Mouse (Mus musculus) forebrain, embryonic 14.5 days (tissue): Measurements from ENCODE around the gene BC005624. TPM values are rescaled to one million over a fixed set of nuclear protein-coding genes. Genes with fewer than 3 reads are reported as not detected.
A peak's percentile ranks its signal among the peaks of the same experiment; 100 is the strongest.

Source experiments
- ATAC-seq: fragments of 200-750 bp; cut with Nextera tagmentation; 2 replicates; pipeline ENCODE4 v1.8.0; 2017; ENCODE audit warnings: mild to moderate bottlenecking, moderate library complexity
- DNase-seq: peaks from one replicate; pipeline ENCODE4 v3.0.0-alpha.2; 2015; ENCODE audit warnings: low spot score
- H3K27ac ChIP-seq: fragments of 300-500 bp; sonication (generic); 2 replicates; pipeline ENCODE4 v1.5.1; 2014; ENCODE audit warnings: low read depth, mild to moderate bottlenecking, control low read depth, low read length, moderate library complexity
- H3K27me3 ChIP-seq: fragments of 300-500 bp; sonication (generic); replicated peaks from 2 replicates; pipeline ENCODE4 v1.6.1; 2014; ENCODE audit warnings: low read length, control low read depth, mixed read lengths; ENCODE audit not compliant: control insufficient read depth, insufficient read depth
- H3K36me3 ChIP-seq: fragments of 300-500 bp; sonication (generic); 2 replicates; pipeline ENCODE4 v1.6.1; 2014; ENCODE audit warnings: low read length, control low read depth; ENCODE audit not compliant: control insufficient read depth, insufficient read depth
- H3K4me1 ChIP-seq: fragments of 300-500 bp; sonication (generic); 2 replicates; pipeline ENCODE4 v1.6.1; 2014; ENCODE audit warnings: antibody characterized with exemption, low read length, control low read depth; ENCODE audit not compliant: control insufficient read depth, insufficient read depth
- H3K4me2 ChIP-seq: fragments of 300-500 bp; sonication (generic); 2 replicates; pipeline ENCODE4 v1.6.1; 2014; ENCODE audit warnings: mild to moderate bottlenecking, control low read depth, low read length
- H3K4me3 ChIP-seq: fragments of 300-500 bp; sonication (generic); 2 replicates; pipeline ENCODE4 v1.5.1; 2014; ENCODE audit warnings: low read depth, low read length, control low read depth
- H3K9ac ChIP-seq: fragments of 300-500 bp; sonication (generic); 2 replicates; pipeline ENCODE4 v1.6.1; 2014; ENCODE audit warnings: mild to moderate bottlenecking, low read length, control low read depth, moderate library complexity
- H3K9me3 ChIP-seq: fragments of 300-500 bp; sonication (generic); replicated peaks from 2 replicates; pipeline ENCODE4 v1.6.1; 2016; ENCODE audit warnings: low read length, control low read depth, mixed read lengths; ENCODE audit not compliant: control insufficient read depth
- WGBS: fragments of 180-500 bp; shearing (Covaris S2); extraction: QIAGEN DNeasy Blood & Tissue Kit; methylation state at CpG from one replicate; pipeline ENCODE4 v1.1.7; 2014; 5-methylcytosine and 5-hydroxymethylcytosine counted together
- polyA plus RNA-seq: library from polyadenylated mRNA; unstranded; fragments of >200 nt; fragmentation: Nextera tagmentation; extraction: Ambion mirVana; gene quantifications from 2 replicates; pipeline ENCODE4 v1.2.1, GENCODE M21; 2014

BC005624 gene
- 60.1 and 67.6 TPM in 2 replicates for polyA plus RNA-seq

GRCm38 (mm10) chr2:30981790-30982513, at the start of gene BC005624, which contains the start of gene Usp20:
Gene BC005624, minus strand, starts transcription at chr2:30982201.
Gene Usp20, plus strand, starts transcription at chr2:30982279.
- DNase-seq = peak; percentile 100
- peak within 1 kb of the TSS; percentile 74 for H3K4me2 ChIP-seq

GRCm38 (mm10) chr2:31026642-31027041, 44.6 kb upstream of the BC005624 start:
- Histone ChIP-seq H3K27ac (no peak overlapping the region), H3K27me3 (no peaks in the 10 kb centered on the region), H3K4me1 (no peaks in the 10 kb centered on the region), H3K4me3 (no peak overlapping the region), H3K9ac (no peak overlapping the region), H3K4me2 (no peak overlapping the region), H3K36me3 (peaks cover 18% of the 10 kb centered on the region; the same call in 1 of the 2 replicates), H3K9me3 (no peaks in the 10 kb centered on the region)
- 80% methylated on average over 8 of the region's 8 CpGs for WGBS
- ATAC-seq (no peak), DNase-seq (no peak)

More at GRCm38 (mm10) chr2:30981790-30982513, at the start of gene BC005624, which contains the start of gene Usp20:
- peak; percentile 98 for ATAC-seq
- H3K9me3 ChIP-seq = no peaks in the 10 kb centered on the region
- peak within 1 kb of the TSS; percentile 54 for H3K4me3 ChIP-seq
- H3K27me3 ChIP-seq = no peaks in the 10 kb centered on the region
- peak within 1 kb of the TSS; percentile 77 for H3K9ac ChIP-seq
- WGBS = under 1% methylated on average over 66 of the region's 66 CpGs
- peaks cover 30% of the 10 kb centered on the region for H3K36me3 ChIP-seq
- peaks cover 7% of the 10 kb centered on the region; the same call in 1 of the 2 replicates for H3K4me1 ChIP-seq
- H3K27ac ChIP-seq = peak within 1 kb of the TSS; percentile 60; the same call in 1 of the 2 replicates

GRCm38 (mm10) chr2:31025458-31025857, 43.5 kb upstream of the BC005624 start:
- no peaks in the 10 kb centered on the region for H3K4me1 ChIP-seq
- H3K36me3 ChIP-seq = peaks cover 29% of the 10 kb centered on the region
- H3K9me3 ChIP-seq = no peaks in the 10 kb centered on the region
- no peak overlapping the region for H3K27ac ChIP-seq
- no peak for DNase-seq
- no peak overlapping the region for H3K4me2 ChIP-seq
- H3K9ac ChIP-seq = no peak overlapping the region
- no peak for ATAC-seq
- no peaks in the 10 kb centered on the region for H3K27me3 ChIP-seq
- 91% methylated on average over 3 of the region's 3 CpGs for WGBS
- no peak overlapping the region for H3K4me3 ChIP-seq

GRCm38 (mm10) chr2:31024618-31025370, 42.8 kb upstream of the BC005624 start:
- Histone ChIP-seq H3K9ac (no peak overlapping the region), H3K4me1 (no peaks in the 10 kb centered on the region), H3K4me2 (no peak overlapping the region), H3K36me3 (peaks cover 36% of the 10 kb centered on the region), H3K4me3 (no peak overlapping the region), H3K27ac (no peak overlapping the region), H3K27me3 (no peaks in the 10 kb centered on the region), H3K9me3 (no peaks in the 10 kb centered on the region)
- 25% methylated on average over 5 of the region's 5 CpGs for WGBS
- ATAC-seq = peak; percentile 46; the same call in 1 of the 2 replicates
- peak; percentile 70 for DNase-seq

GRCm38 (mm10) chr2:31023940-31024339, 41.9 kb upstream of the BC005624 start:
- DNase-seq (no peak), ATAC-seq (no peak)
- Histone ChIP-seq H3K4me1 (no peaks in the 10 kb centered on the region), H3K27me3 (no peaks in the 10 kb centered on the region), H3K27ac (no peak overlapping the region), H3K36me3 (peaks cover 39% of the 10 kb centered on the region), H3K4me2 (no peak overlapping the region), H3K9me3 (no peaks in the 10 kb centered on the region), H3K4me3 (no peak overlapping the region), H3K9ac (no peak overlapping the region)
- 79% methylated on average over 5 of the region's 5 CpGs for WGBS

GRCm38 (mm10) chr2:31020202-31020601, 38.2 kb upstream of the BC005624 start:
- DNase-seq (no peak), ATAC-seq (no peak)
- WGBS = 95% methylated on average over 2 of the region's 2 CpGs
- Histone ChIP-seq H3K36me3 (peaks cover 56% of the 10 kb centered on the region), H3K4me3 (no peak overlapping the region), H3K4me2 (no peak overlapping the region), H3K27me3 (no peaks in the 10 kb centered on the region), H3K4me1 (no peaks in the 10 kb centered on the region), H3K27ac (no peak overlapping the region), H3K9me3 (no peaks in the 10 kb centered on the region), H3K9ac (no peak overlapping the region)

GRCm38 (mm10) chr2:31019011-31019410, 37.0 kb upstream of the BC005624 start:
- Histone ChIP-seq H3K36me3 (peaks cover 56% of the 10 kb centered on the region), H3K4me2 (no peak overlapping the region), H3K27ac (no peak overlapping the region), H3K4me1 (no peaks in the 10 kb centered on the region), H3K4me3 (no peak overlapping the region), H3K9ac (no peak overlapping the region), H3K27me3 (no peaks in the 10 kb centered on the region), H3K9me3 (no peaks in the 10 kb centered on the region)
- DNase-seq (no peak), ATAC-seq (no peak)
- WGBS = 83% methylated on average over 8 of the region's 8 CpGs

- Histone ChIP-seq H3K9me3 (no peaks in the 10 kb centered on the region), H3K9ac (no peak overlapping the region), H3K4me1 (no peaks in the 10 kb centered on the region), H3K27me3 (no peaks in the 10 kb centered on the region), H3K4me2 (no peak overlapping the region), H3K36me3 (peaks cover 56% of the 10 kb centered on the region), H3K4me3 (no peak overlapping the region), H3K27ac (no peak overlapping the region)
- no peak for DNase-seq
- no peak for ATAC-seq
- WGBS = 84% methylated on average over 8 of the region's 8 CpGs
Measured at GRCm38 (mm10) chr2:31018519-31018918, 36.5 kb upstream of the BC005624 start.
